Mouse (Mus musculus): ENCODE data around the gene Morn2.

DNA sequence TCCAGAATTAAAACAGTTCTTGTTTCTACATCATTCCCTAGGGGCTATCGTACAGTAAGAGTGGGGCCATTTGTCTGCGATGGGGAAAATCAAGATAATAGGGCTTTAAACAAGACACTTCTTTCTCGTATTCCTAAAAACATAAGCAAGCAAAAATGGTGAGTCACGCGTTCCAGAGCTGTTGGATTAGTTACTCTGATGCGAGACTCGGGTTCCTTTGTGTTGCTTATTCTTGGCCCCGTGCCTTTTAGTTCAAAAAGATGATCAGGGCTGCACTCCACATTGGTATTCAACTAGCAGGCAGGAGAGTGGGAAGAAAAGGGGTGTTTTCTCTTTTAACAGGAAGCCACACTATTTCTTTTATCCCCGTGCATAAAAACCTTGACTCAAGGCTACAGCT, 21.8 kb downstream of the Morn2 start:
- TF ChIP-seq CTCF (IDR thresholded peaks at IDR 0.05; ENCODE audit: insufficient read depth, low read length): no peak
- no peak for TF ChIP-seq POLR2A (IDR thresholded peaks at IDR 0.05; ENCODE audit: borderline replicate concordance, extremely low read depth, low read depth, low read length)

All from lung, adult 2 months (tissue).